Mouse (Mus musculus): ENCODE results near the gene Pgls.

DNA sequence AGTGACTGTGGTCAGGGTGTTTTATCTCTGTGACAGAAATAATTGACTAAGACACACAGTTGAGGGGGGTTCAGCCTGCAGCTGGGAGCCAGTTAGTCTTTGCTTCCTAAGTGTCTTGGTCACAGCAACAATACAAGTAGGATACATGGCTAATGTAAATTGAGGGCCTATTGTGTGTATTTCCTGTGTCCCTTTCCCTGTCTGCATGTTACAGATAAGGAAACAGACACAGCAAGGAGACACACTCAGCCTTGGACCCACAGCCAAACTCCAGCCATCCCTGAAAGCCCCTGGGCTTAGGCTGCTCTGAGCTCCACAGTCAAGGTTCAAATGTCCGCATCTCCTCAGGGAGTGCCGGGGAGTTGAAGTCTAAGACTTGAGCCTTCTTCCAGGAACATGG is 37.3 kb upstream of the Pgls start:
- TF ChIP-seq CTCF (IDR thresholded peaks at IDR 0.05; ENCODE audit: low read depth): no peak
- TF ChIP-seq EP300 (IDR thresholded peaks at IDR 0.05; ENCODE audit: low read depth): no peak

All from heart, postnatal 0 days (tissue).